Mouse (Mus musculus) heart, embryonic 15.5 days (tissue): ENCODE measurements around the gene Psme4. TPM values are rescaled to one million over a fixed set of nuclear protein-coding genes. Genes with fewer than 3 reads are reported as not detected.
A peak's percentile ranks its signal among the peaks of the same experiment; 100 is the strongest.

Experiments used
- ATAC-seq: fragments of 200-750 bp; cut with Nextera tagmentation; replicated peaks from 2 replicates; pipeline ENCODE4 v1.8.0; 2017; ENCODE audit warnings: low read depth, moderate TSS enrichment; ENCODE audit not compliant: insufficient number of reproducible peaks, insufficient read depth, low FRiP score
- H3K27ac ChIP-seq: fragments of 300-500 bp; sonication (generic); 2 replicates; pipeline ENCODE4 v1.5.1; 2015; ENCODE audit warnings: mild to moderate bottlenecking, inconsistent platforms
- H3K27me3 ChIP-seq: fragments of 300-500 bp; sonication (generic); 2 replicates; pipeline ENCODE4 v1.6.1; 2015; ENCODE audit warnings: inconsistent platforms
- H3K36me3 ChIP-seq: fragments of 300-500 bp; sonication (generic); 2 replicates; pipeline ENCODE4 v1.6.1; 2015; ENCODE audit warnings: mild to moderate bottlenecking, inconsistent platforms
- H3K4me1 ChIP-seq: fragments of 300-500 bp; sonication (generic); replicated peaks from 2 replicates; pipeline ENCODE4 v1.6.1; 2015; ENCODE audit warnings: inconsistent platforms
- H3K4me2 ChIP-seq: fragments of 300-500 bp; sonication (generic); 2 replicates; pipeline ENCODE4 v1.6.1; 2015; ENCODE audit warnings: inconsistent platforms, mild to moderate bottlenecking, moderate library complexity
- H3K4me3 ChIP-seq: fragments of 300-500 bp; sonication (generic); 2 replicates; pipeline ENCODE4 v1.5.1; 2015; ENCODE audit warnings: mild to moderate bottlenecking, inconsistent platforms
- H3K9ac ChIP-seq: fragments of 300-500 bp; sonication (generic); 2 replicates; pipeline ENCODE4 v1.6.1; 2015; ENCODE audit warnings: mild to moderate bottlenecking, inconsistent platforms
- H3K9me3 ChIP-seq: fragments of 300-500 bp; sonication (generic); replicated peaks from 2 replicates; pipeline ENCODE4 v1.6.1; 2016; ENCODE audit warnings: inconsistent platforms
- WGBS: fragments of 180-500 bp; shearing (Covaris S2); methylation state at CpG from one replicate; pipeline ENCODE4 v1.1.7; 2015; ENCODE audit warnings: mixed read lengths; 5-methylcytosine and 5-hydroxymethylcytosine counted together
- polyA plus RNA-seq: library from polyadenylated mRNA; unstranded; fragments of >200 nt; fragmentation: Nextera tagmentation; extraction: Ambion mirVana; gene quantifications from 2 replicates; pipeline ENCODE4 v1.2.1, GENCODE M21; 2015

Gene Psme4
- polyA plus RNA-seq, 1 experiment from 2014 or later: 10.1 TPM

- Histone ChIP-seq H3K9ac (peak within 1 kb of the TSS; percentile 50), H3K36me3 (0 out of 2 replicates have a peak, but pooled peaks cover 4% of the 10 kb centered on the region), H3K27ac (no peak within 1 kb of the TSS), H3K27me3 (no peaks in the 10 kb centered on the region), H3K4me1 (peaks cover 10% of the 10 kb centered on the region), H3K4me2 (peak within 1 kb of the TSS; percentile 90), H3K9me3 (no peaks in the 10 kb centered on the region), H3K4me3 (peak within 1 kb of the TSS; percentile 55)
- peak; percentile 91 for ATAC-seq
- WGBS: 5% methylated on average over 41 of the region's 41 CpGs
Observed at GRCm38 (mm10) chr11:30885171-30885871, 113.8 kb downstream of the Psme4 start, which contains the start of the genes Gpr75 and Asb3. Gene Gpr75 (plus strand): TSS chr11:30885358. Gene Asb3 (plus strand): TSS chr11:30885416.

DNA sequence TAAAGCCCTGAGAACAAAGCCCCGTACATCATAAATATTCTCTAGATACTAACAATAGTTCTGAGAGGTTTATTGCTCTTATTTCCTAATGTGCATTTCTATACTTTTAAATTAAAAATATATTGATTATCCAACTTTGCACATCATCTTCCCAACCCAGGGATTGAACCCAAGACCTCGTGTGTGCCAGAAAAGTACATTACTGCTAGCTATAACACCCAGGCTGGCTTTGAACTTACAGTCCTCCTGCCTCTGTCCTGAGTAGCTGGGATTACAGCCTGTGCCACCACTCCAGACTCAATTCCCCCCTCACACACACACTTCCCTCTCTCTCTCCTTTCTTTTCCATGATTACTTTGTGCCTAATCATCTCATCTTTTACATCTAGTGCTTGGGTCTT is 116.6 kb downstream of the Psme4 start:
- ATAC-seq: no peak
- Histone ChIP-seq H3K4me2 (no peak overlapping the region), H3K27me3 (no peaks in the 10 kb centered on the region), H3K9ac (no peak overlapping the region), H3K9me3 (no peaks in the 10 kb centered on the region), H3K27ac (no peak overlapping the region), H3K4me3 (no peak overlapping the region), H3K4me1 (peaks cover 10% of the 10 kb centered on the region), H3K36me3 (no peaks in the 10 kb centered on the region)
- 90% methylated on average over 2 of the region's 2 CpGs for WGBS

GRCm38 (mm10) chr11:30896201-30896600 is 124.7 kb downstream of the Psme4 start:
- Histone ChIP-seq H3K9me3 (no peaks in the 10 kb centered on the region), H3K27me3 (no peaks in the 10 kb centered on the region), H3K27ac (no peak overlapping the region), H3K4me2 (no peak overlapping the region), H3K4me3 (no peak overlapping the region), H3K9ac (no peak overlapping the region), H3K4me1 (no peaks in the 10 kb centered on the region), H3K36me3 (no peaks in the 10 kb centered on the region)
- 94% methylated on average over 1 of the region's 1 CpGs for WGBS
- ATAC-seq: no peak

DNA sequence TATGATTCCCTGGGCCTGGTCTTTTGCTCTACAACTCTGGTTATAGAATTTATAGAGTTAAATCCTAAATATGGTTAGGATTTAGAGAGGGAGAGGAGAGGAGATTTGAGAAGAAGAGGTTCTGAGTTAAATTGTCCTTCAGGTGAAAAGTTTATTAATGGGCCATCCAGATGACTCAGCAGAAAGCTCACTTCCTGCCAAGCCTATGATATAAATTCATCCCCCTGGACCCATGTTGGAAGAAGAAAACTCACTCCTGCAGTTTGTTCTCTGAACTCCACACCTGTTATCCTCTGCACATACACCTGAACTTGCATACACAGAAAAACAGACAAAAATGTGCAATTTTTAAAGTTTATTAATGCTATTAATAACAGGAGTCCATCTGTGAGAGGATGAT is 127.8 kb downstream of the Psme4 start:
- Histone ChIP-seq H3K9ac (no peak overlapping the region), H3K4me1 (no peaks in the 10 kb centered on the region), H3K27ac (no peak overlapping the region), H3K27me3 (no peaks in the 10 kb centered on the region), H3K4me2 (no peak overlapping the region), H3K36me3 (no peaks in the 10 kb centered on the region), H3K9me3 (no peaks in the 10 kb centered on the region), H3K4me3 (no peak overlapping the region)
- ATAC-seq: no peak

DNA sequence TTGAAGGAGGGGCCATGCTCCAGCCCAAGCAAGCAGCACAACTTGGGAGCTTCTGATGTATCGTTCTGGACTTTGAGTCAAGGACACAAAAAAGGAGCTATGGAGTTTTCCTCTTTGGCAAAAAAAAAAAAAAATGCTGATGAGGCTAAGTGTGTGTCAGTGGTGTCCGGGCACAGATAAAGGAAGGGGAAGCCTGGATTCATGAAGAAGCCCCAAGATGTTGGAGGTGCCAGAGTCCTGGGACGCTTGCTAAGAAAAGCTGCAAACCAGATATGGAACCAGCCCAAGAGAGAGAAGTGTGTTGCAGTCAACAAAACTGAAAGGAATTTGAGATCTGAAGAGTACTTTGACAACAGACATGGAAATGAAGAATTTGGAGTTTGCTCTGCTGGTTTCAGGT is 140.8 kb downstream of the Psme4 start:
- no peak for ATAC-seq
- Histone ChIP-seq H3K27me3 (no peaks in the 10 kb centered on the region), H3K36me3 (no peaks in the 10 kb centered on the region), H3K4me2 (no peak overlapping the region), H3K4me1 (no peaks in the 10 kb centered on the region), H3K4me3 (no peak overlapping the region), H3K9me3 (no peaks in the 10 kb centered on the region), H3K27ac (no peak overlapping the region), H3K9ac (no peak overlapping the region)
- 90% methylated on average over 3 of the region's 3 CpGs for WGBS

DNA sequence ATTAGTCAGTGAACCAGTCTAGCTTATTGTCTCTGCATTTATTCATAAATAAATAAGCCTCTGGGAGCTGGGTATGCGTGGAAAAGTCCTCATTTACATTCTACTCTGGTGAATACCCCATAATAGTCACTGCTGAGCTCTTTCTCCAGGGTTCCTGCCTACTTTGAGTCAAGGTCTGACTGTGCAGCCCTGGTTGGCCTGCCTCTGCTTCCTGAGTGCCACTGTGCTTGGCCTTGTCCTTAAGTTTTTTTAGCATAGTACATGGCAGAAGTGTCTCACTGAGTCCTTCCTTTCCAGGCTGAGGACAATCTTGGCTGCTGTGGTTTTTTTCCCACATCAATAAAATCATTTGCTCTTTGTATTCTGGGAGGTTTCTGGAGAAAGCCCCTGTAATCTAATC is 149.1 kb downstream of the Psme4 start:
- H3K4me3 ChIP-seq: no peak overlapping the region
- no peak overlapping the region for H3K4me2 ChIP-seq
- peaks cover 5% of the 10 kb centered on the region; the same call in 1 of the 2 replicates for H3K36me3 ChIP-seq
- no peak overlapping the region for H3K27ac ChIP-seq
- H3K27me3 ChIP-seq: no peaks in the 10 kb centered on the region
- no peaks in the 10 kb centered on the region for H3K9me3 ChIP-seq
- H3K9ac ChIP-seq: no peak overlapping the region
- 68% methylated on average over 1 of the region's 1 CpGs for WGBS
- no peak for ATAC-seq
- H3K4me1 ChIP-seq: no peaks in the 10 kb centered on the region

- no peaks in the 10 kb centered on the region for H3K4me1 ChIP-seq
- H3K27ac ChIP-seq: no peak overlapping the region
- no peaks in the 10 kb centered on the region for H3K9me3 ChIP-seq
- no peak overlapping the region for H3K4me3 ChIP-seq
- peaks cover 16% of the 10 kb centered on the region for H3K36me3 ChIP-seq
- ATAC-seq: no peak
- 94% methylated on average over 3 of the region's 3 CpGs for WGBS
- H3K4me2 ChIP-seq: no peak overlapping the region
- no peaks in the 10 kb centered on the region for H3K27me3 ChIP-seq
- H3K9ac ChIP-seq: no peak overlapping the region
Observed at GRCm38 (mm10) chr11:30923283-30923682, 151.8 kb downstream of the Psme4 start.

DNA sequence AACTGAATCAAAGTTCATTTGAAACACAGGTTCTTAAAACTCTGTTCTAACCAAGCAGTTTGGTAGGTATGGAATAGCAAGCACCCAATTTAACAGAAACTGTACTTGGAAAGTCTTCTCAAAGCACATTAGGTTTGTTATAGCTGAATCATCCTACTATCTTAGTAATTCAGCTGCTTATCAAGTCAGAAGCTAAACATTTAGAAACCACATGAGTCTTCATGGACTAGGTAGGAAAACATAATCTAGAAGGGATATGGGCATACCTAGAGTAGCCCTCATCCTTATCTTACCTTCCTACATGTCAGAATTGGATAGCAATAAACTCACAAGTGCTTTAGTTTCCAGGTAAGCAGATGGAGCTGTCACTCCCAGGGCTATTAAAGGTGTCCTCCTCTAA is 156.6 kb downstream of the Psme4 start:
- Histone ChIP-seq H3K9me3 (no peaks in the 10 kb centered on the region), H3K27me3 (no peaks in the 10 kb centered on the region), H3K9ac (no peak overlapping the region), H3K4me2 (no peak overlapping the region), H3K4me3 (no peak overlapping the region), H3K36me3 (peaks cover 35% of the 10 kb centered on the region), H3K4me1 (no peaks in the 10 kb centered on the region), H3K27ac (no peak overlapping the region)
- no peak for ATAC-seq

- H3K36me3 ChIP-seq: peaks cover 35% of the 10 kb centered on the region
- WGBS: 100% methylated on average over 1 of the region's 1 CpGs
- no peaks in the 10 kb centered on the region for H3K27me3 ChIP-seq
- no peaks in the 10 kb centered on the region for H3K9me3 ChIP-seq
- H3K27ac ChIP-seq: no peak overlapping the region
- H3K4me1 ChIP-seq: no peaks in the 10 kb centered on the region
- H3K4me2 ChIP-seq: no peak overlapping the region
- H3K9ac ChIP-seq: no peak overlapping the region
- H3K4me3 ChIP-seq: no peak overlapping the region
- ATAC-seq: no peak
Observed at GRCm38 (mm10) chr11:30928498-30928897, 157.0 kb downstream of the Psme4 start.

Other genes starting within 250 kb of the Psme4 start
- 26.6 and 45.3 TPM in 2 replicates for gene Acyp2, start 122.1 kb upstream of the Psme4 start, polyA plus RNA-seq
- gene Gpr75, start 113.6 kb downstream of the Psme4 start, polyA plus RNA-seq: 0.04 and 0.08 TPM in 2 replicates
- 17.7 and 21.6 TPM in 2 replicates for gene Asb3, start 113.7 kb downstream of the Psme4 start, polyA plus RNA-seq
- gene Erlec1, start 182.6 kb downstream of the Psme4 start, polyA plus RNA-seq: 8.5 and 9.0 TPM in 2 replicates
- 14.7 and 18.2 TPM in 2 replicates for gene Chac2, start 214.6 kb downstream of the Psme4 start, polyA plus RNA-seq